Mouse (Mus musculus) hindbrain, embryonic 16.5 days (tissue): ENCODE results near the gene H2al3. TPM values are rescaled to one million over a fixed set of nuclear protein-coding genes. Genes with fewer than 3 reads are reported as not detected.

Source experiments
- polyA plus RNA-seq: library from polyadenylated mRNA; unstranded; fragments of >200 nt; fragmentation: Nextera tagmentation; extraction: Ambion mirVana; gene quantifications from 2 replicates; pipeline ENCODE4 v1.2.1, GENCODE M21; 2015

The H2al3 gene
- polyA plus RNA-seq, 1 experiment from 2014 or later = not detected

Other genes starting within 250 kb of the H2al3 start
- gene Dynlt3, start 186.7 kb upstream of the H2al3 start, polyA plus RNA-seq = 48.8 and 57.7 TPM in 2 replicates
- gene Hypm, start 2.8 kb upstream of the H2al3 start, polyA plus RNA-seq = not detected in 2 replicates
- gene Sytl5, start 35.9 kb downstream of the H2al3 start, polyA plus RNA-seq = 0.38 and 0.47 TPM in 2 replicates